15 mouse cellular contexts compared by ENCODE assay signal in the genomic region with DNA sequence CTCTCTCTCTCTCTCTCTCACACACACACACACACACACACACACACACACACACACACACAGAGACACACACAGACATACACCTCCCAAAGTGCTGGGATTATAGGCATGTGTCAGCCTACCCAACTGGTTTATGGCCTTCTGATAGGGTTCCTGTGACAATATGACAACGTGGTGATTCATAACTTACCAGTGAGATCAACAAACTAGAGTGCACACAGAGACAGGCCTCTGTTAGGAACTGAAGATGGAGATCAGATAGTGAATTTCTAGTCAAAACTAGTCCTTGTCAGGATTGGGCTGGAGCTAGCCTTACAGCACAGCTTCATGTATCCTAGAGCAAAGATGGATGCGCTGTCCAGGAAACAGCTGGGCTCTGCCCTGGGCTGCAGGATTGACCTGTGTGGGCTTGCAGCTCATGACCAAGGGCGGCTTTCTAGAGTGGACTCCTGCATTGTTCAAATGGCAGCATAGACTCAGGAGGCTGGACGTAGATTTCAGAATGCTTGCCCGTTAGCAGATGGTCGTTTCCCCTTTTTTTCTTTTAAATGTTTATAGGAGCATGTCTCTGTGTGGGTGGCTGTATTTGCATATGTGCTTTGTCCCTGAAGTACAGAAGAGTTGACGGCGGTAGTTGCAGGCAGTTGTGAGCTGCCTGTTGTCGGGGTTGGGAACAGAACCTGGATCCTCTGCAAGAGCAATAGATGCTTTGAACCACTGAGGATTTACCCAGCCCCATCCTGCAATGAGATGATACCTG.
DNase-seq lines count a peak whose midpoint lies in the region; ATAC-seq and TF ChIP-seq lines count a peak whose summit lies in the region.
"Had no signal": no experiment of that assay in that cellular context is flagged by ENCODE, and none has a peak within 500 bp of the region (broad histone marks: within the 10 kb centered on the region; RNA-seq: fewer than 3 reads in every experiment).

No protein-coding gene starts in this region.

- peak; percentile 63 for ATAC-seq in neutrophil, adult 5-6 weeks (ENCODE audit: extremely low read depth, insufficient number of reproducible peaks, low FRiP score, poor library complexity, severe bottlenecking)
- ATAC-seq: midbrain, embryonic 16.5 days had no signal

- H3K4me3 ChIP-seq in spleen, adult 2 months (ENCODE audit: extremely low read depth, insufficient read depth, insufficient read length) = no peak overlapping the region
- H3K4me3 ChIP-seq in bone marrow, adult 2 months (replicated peaks; ENCODE audit: control insufficient read depth, low read depth, low read length) = no peak overlapping the region
- H3K4me3 ChIP-seq: embryonic facial prominence, embryonic 13.5 days; hindbrain, embryonic 12.5 days; megakaryocyte, embryonic 14.5 days had no signal

- WGBS in spleen, adult 2 months = 36% methylated on average over 9 of the region's 9 CpGs
- WGBS in bone marrow, adult 2 months = 36% methylated on average over 9 of the region's 9 CpGs

- H3K27me3 ChIP-seq in spleen, adult 2 months (ENCODE audit: control insufficient read depth, insufficient read depth, low read length) = no peaks in the 10 kb centered on the region
- H3K27me3 ChIP-seq: embryonic facial prominence, embryonic 13.5 days; hindbrain, embryonic 12.5 days; megakaryocyte, embryonic 14.5 days had no signal

- peak; percentile 71 for DNase-seq in heart, adult 11 months
- no peak for DNase-seq in heart, adult 18-20 months
- DNase-seq in spleen, adult 2 months (ENCODE audit: low read depth in 1 of 2, low spot score in 2 of 2) = peak; percentile 41
- DNase-seq in spleen, postnatal 14 days (ENCODE audit: low spot score in 2 of 2) = no peak
- no peak for DNase-seq in spleen, adult 12 weeks (ENCODE audit: low spot score)
- no peak for DNase-seq in frontal cortex, postnatal 36 days (ENCODE audit: low spot score in 2 of 2)
- DNase-seq: cerebellum, adult 8-10 months; gastrocnemius, postnatal 10 days; right cerebral cortex, adult 18-20 months had no signal

- TF ChIP-seq CTCF in spleen, adult 2 months (IDR thresholded peaks at IDR 0.05; ENCODE audit: extremely low read depth, insufficient read depth, insufficient read length, insufficient replicate concordance) = no peak
- no peak for TF ChIP-seq CTCF in bone marrow, adult 2 months (IDR thresholded peaks at IDR 0.05; ENCODE audit: control insufficient read depth, insufficient read depth, low read length)

- peaks cover 21% of the 10 kb centered on the region; the same call in 1 of the 2 replicates for H3K4me1 ChIP-seq in spleen, adult 2 months (ENCODE audit: control insufficient read depth, insufficient read depth, insufficient read length)
- H3K4me1 ChIP-seq in bone marrow, adult 2 months (ENCODE audit: control insufficient read depth, insufficient read depth, low read length) = peaks cover 7% of the 10 kb centered on the region

- no peak; the same call in 1 of the 2 replicates for TF ChIP-seq POLR2A in spleen, adult 2 months (IDR thresholded peaks at IDR 0.05; ENCODE audit: low read depth, low read length)
- no peak for TF ChIP-seq POLR2A in bone marrow, adult 2 months (IDR thresholded peaks at IDR 0.05; ENCODE audit: borderline replicate concordance, control insufficient read depth, low read depth, low read length)

- peak overlapping the region; percentile 88 for H3K27ac ChIP-seq in spleen, adult 2 months (ENCODE audit: insufficient read depth, low read length)
- peak overlapping the region; percentile 68 for H3K27ac ChIP-seq in bone marrow, adult 2 months (ENCODE audit: control insufficient read depth, insufficient read depth, low read depth, low read length, poor library complexity)
- H3K27ac ChIP-seq: embryonic facial prominence, embryonic 13.5 days; hindbrain, embryonic 12.5 days had no signal

- no peaks in the 10 kb centered on the region for H3K36me3 ChIP-seq in spleen, adult 2 months (ENCODE audit: control insufficient read depth, insufficient read depth, low read length)
- H3K36me3 ChIP-seq: embryonic facial prominence, embryonic 13.5 days; hindbrain, embryonic 12.5 days had no signal

Comparison
In these comparisons a context has a peak if more than half of its experiments do, and no peak if none do; other contexts are left out.
1. DNase-seq: peak in heart, adult 11 months (single experiment) and spleen, adult 2 months (2 of 2); none in heart, adult 18-20 months (0 of 2), spleen, postnatal 14 days (0 of 2), spleen, adult 12 weeks (single experiment) and frontal cortex, postnatal 36 days (0 of 2).